Mouse (Mus musculus): ENCODE results near the gene Creb5.
A peak's percentile ranks its signal among the peaks of the same experiment; 100 is the strongest.

The Creb5 gene

DNA sequence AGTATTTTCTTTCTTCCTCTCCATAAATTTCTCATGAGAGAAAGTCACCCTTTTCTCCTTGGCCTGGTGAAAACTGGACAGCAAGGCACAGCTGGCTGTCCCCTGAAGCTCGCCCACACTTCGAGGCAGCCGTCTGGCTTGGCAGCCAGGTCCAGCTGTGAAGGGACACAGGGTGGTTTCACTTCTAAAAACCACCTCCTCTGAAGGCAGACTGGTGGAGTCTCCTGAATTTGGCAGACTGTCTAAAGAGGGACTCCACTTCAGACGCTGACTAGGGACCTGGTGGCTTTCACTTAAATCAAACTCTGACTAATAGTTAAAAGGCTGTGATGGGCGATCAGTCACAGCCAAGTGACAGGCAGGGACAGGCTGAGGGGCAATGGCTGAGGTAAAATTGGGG is 365.6 kb downstream of the Creb5 start:
- DNase-seq = no peak

DNA sequence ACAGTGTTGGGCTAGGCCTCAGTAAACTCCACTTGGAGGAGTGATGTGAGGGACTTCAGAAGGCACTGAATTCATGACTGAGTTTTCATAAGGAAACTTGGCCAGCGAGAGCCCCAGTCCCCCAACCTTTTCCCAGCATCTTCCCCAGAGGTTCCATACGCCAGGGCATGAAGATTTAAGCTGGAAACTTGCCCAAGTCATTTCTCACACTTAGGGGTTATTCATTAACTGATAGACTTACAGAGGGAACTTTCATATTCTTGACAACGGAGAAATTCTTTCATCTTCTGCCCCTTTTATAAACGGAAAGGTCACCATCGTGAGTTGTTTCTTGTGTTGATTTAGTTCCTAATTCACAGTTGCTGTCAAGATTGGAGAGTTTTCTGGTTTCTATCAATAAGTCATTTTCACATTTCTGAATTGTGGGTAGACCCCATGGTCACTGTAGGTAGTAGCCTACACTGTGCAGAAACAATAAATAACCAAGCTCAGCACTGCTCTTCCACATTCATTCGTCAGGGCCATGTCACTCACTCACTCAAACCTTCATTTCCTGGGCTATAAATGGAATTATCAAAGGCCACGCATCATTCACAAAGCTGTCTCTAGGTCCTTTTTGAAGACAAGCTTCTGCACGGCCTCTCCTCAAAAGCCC is 366.8 kb downstream of the Creb5 start:
- DNase-seq = no peak

DNA sequence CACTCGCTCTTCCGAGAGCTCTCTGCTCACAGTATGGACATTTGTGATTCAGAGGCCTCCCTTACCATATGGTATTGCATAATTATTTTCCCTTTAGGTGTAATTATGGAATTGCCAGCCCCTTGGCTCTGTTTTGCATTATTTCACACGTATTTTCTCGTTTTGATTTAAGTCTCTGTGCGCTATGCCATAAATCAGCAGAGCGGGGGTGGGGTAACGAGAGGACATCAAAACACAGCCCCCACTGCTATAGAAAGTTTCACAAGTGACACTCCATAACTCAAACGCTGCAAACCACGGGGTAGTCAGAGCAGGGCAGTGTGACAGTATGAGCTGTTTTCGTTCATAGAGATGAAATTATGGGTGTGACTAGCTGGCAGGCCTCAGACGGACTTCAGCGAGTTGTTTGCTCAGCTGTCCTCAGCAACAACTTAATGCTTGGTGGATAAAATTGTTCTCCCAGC is 367.3 kb downstream of the Creb5 start:
- DNase-seq = no peak

DNA sequence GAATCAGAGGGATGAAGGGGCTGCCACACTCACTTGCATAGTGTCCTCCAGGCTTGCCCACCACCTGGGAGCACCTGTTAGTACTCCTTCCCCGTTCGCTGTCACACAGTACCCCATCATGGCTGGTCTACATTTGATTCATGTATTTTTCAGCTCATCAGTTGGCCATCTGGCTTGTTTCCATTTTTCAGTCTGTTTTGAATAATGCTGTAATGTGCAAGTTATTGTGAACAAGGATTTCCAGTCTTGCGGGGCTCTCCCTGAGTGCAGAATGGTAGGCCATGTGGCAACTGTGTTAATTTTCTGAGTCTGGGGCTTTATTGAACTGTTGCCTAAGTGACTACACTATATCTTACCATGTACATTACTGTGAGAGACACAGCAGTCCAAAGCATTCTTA is 369.4 kb downstream of the Creb5 start:
- DNase-seq = no peak

DNA sequence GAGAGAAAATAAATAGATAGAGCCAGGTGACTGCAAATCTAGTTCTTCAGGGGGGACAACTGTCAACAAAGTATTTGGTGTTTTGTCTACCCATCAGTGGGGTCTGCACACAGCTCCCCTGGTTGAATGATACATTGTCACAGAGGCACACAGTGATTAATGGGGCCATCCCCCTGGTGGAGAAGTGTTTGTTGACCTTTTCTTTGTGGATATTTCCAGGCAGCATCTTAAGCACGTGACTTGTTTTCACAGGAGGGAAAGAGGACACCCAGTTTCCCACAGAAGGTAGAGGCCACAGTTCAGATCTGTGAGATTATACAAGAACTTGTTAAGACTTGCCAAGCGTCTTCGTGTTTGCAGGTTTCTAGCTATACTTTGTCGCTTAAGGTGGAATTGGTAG is 370.4 kb downstream of the Creb5 start:
- no peak for DNase-seq

DNA sequence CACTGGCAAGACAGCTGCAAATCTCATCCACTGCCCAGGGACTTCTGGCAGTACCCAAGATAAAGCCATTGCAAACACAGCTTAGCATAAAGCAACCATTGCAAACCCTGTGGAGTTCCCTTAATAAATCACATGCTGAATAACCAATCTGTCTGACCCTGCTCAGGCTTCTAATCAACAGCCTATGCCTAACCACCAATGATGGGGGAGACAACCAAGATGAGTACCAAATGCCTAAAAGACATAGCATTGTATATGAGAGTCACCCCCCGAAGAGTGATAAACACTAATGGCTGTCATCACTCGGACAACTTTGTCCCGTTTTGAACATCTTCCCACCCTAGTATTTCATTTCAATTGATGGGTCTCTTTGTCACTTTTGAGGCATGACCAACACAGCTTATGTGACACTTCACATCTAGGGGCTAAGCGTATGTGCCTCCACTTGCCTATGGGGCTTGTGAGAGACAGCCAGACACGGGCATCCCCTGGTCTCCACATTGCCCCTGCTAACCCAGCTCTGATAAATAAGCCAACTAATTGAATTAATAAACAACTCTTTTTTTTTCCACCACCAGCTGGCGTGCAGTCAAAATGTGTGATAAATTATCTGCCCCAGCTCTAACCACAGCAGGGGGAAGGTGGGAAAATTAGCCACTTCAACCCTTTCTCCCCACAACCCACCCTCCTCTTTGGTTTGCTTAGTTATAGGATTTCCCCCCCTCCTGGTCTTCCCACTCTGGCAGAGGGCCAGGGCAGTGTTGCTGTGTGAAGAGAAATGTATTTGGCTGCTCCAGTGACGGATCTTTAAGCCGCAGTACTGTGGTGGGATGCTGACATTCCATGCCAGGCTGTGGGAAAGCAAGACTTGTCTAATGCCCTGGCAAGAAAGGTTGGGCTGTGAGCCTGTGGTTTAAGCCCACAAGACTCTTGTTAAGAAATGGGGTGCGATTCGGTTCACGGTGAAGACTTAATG is 376.1 kb downstream of the Creb5 start:
- DNase-seq = no peak

DNA sequence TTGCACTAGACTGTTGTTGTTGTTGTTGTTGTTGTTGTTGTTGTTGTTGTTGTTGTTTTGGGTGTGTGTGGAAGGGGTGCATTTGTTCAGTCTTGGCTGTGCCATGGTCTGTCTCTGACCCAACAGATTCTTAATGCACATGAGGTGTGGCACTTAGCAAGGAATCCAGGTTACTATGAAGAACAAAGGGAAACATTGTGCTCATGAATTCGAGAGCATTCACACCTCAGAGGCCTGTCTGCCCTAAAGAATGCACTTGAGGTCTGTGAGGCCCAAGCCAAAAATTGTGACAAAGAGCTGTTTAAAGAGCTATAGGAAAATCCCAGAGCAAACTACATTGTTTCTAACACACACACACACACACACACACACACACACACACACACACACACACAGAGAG is 377.7 kb downstream of the Creb5 start:
- no peak for DNase-seq

DNA sequence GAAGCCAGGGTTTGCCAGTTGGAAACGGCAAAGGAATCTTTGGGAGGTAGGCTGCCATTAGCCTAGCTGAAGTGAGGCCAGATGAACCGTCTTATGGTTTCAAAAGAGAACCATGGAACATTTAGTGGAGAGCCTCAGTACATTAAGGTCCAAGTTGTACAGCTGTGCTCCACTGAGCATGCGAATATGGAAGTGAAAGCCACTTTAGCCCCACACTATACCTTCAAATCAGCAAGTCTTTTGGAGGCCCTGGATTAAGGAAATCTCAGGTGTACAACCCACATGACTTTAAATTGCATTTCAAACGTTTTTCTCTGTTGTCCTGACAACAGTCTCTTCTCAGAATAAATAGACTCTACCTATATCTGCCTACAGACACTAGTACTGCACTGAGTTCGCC is 379.4 kb downstream of the Creb5 start:
- no peak for DNase-seq

DNA sequence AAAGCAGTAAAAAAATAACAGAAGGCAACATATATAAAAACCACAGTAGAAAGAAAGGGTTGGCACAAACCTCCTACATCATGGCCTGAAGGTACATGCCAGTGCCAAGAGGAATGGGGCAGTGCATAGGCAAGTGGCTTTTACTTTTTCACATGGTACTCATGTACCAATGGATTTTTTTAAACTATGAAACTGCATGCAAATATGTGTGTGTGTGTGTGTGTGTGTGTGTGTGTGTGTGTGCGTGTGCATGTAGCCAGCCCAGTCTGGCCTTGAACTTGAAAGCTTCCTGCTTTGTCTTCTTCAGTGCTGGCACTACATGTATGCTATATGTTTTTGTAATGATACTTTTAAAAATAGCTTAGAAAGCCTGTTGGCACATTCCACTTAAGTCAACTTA is 391.2 kb downstream of the Creb5 start:
- DNase-seq = no peak

DNA sequence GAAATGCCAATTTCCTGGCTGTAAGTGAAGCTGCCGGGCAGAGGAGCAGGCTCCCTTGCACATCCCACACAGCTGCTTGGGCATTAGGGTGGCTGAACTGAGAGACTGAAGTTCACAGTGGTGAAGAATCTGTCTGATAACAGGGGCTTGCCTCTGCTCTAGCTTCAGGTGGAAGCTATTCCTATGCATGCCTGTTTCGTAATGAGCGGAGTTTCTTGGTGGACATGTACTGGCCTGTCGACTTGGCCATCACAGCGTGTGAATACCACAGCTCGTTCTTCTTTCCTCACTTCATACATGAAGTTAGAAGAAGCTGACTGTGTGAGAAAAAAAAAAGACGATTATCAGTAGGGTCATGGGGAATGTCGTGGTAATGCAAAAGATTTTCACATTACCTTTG is 393.0 kb downstream of the Creb5 start:
- no peak for DNase-seq

DNA sequence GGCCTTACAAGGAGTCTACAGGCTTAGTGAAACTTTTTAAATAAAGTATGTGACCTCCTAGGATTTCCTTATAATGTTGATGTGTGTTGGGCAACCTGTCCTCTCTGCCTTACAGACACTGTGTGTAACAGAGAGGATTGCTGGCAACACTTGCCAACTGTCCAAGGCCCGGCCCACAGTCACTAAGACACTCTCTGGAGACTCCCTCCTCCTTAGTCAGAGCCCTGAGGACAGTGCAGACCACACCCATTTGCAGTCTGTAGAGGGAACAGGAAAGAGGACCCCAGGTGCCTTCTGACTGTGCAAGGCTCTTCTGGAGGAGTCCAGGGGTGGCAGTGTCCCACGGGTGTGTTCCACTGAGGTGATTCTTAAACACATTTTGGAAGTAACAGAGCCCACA is 397.3 kb downstream of the Creb5 start:
- DNase-seq = no peak

DNA sequence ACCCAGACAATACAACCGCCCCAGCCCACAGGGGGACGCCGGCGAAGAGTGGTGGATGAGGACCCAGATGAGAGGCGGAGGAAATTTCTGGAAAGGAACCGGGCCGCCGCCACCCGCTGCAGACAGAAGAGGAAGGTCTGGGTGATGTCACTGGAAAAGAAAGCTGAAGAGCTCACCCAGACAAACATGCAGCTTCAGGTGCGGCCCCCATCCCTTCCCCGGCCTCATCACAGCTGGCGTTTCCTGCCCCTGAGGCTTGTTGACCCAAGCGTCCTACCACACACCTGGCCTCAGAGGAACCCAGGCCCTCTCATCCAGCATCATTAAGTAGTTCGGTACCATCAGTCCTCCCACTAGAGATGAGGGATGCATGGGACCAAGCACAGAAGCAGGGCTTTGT is 398.3 kb downstream of the Creb5 start:
- no peak for DNase-seq

DNA sequence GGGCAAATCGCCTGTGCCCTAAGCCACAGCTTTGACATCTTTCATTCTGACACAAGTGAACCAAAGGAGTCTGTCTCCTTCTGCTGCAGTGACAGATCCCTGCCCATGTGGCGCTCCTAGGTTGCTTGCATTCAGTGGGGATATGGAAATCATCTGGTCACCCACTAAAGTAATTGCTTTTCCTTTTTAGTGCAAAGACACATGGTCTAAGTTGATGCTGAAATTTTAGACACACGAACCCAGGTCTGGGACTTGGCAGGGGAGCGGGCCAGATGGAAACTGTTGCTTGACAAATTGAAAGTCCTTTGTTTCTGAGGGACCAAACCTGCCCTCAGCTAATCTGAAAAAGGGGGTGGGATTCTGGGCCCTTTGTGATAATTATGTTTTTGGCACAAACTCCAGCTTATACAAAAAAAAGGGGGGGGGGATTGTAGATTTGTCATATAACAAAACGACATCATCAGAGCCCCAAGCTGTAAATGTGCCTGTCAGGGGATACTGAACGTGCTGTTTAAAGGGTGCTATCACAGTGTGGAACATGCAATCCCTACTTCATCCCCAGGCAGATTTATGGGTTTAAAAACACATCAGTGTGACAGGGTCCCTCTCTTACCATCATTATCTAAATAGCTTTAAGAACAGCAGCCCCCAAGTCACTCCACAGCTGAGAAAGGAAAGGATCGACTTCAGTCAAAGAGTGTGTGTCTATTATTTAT is 401.9 kb downstream of the Creb5 start:
- DNase-seq = no peak

DNA sequence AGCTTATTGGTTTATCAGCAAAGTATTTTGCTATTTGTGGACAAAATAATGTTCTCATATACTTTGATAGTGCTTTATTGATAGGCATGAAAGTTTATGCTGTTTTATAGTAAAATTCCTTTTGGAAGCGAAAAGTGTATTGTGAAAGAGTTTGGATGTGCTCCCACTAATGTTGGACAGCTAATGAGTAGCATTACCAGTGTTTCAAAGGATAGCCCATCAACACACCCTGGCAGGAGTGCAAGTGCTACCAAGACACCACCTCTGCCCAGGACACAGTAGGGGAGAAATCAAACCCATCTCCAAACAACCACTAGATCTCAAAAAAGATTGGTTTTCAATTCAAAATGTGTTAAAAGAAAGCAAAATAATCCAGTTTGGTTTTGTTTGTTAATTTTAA is 403.9 kb downstream of the Creb5 start:
- no peak for DNase-seq

DNA sequence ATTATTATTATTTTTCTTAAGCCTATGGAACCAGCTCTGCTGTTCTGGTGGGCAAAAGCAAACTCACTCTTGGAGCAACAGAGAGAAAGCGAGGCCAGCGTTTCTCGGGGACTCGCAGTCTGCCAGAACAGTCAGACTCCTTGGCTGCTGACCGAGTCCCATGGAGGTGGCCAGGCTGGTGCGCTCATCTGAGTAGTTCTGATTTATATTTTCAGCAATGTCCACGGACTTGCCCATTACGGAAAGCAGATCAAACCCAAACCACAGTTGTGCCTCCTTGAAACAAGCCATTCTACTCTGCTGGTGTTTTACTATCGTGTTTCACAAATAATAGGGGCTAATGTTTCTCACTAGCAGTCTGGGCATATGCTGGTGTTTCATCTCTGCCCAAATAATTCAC is 408.1 kb downstream of the Creb5 start:
- DNase-seq = peak; percentile 63

DNA sequence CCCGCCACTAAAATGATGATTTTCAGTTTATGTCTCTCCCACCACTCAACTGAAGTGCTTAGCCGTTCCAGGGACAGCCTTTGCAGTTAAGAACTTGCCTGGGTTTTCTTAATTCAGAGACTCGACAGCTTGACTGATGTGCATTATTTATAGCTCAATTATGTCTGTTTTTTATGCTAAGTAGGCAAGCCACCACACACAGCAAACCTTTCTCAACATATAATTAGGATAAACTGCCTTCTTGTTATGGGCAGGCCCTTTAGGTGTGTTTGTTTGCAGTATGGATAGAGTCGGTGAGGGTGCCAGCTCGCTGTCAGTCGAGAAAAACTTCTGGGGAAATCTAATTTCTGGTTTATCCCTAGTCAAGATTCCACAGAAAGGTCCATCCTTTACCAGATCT is 409.4 kb downstream of the Creb5 start:
- DNase-seq = no peak

DNA sequence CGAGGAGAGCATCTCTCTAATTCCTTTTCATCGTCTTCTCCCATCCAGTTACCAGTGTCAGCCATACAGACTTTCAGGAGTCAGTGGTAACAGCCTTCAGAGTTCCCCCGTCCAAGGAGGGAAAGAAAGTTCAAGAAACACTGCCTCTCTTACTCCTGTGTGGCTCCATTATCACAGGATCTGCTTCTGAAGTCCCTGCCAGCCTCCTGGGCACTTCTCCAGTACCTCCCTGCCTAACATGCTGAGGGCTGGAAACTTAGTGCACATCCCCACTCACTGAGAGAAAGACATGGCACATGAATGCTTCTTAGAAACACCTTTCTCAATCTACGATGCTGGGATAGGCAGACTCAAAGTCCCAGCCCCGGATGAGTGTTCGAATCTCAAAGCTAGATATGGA is 409.9 kb downstream of the Creb5 start:
- no peak for DNase-seq

DNA sequence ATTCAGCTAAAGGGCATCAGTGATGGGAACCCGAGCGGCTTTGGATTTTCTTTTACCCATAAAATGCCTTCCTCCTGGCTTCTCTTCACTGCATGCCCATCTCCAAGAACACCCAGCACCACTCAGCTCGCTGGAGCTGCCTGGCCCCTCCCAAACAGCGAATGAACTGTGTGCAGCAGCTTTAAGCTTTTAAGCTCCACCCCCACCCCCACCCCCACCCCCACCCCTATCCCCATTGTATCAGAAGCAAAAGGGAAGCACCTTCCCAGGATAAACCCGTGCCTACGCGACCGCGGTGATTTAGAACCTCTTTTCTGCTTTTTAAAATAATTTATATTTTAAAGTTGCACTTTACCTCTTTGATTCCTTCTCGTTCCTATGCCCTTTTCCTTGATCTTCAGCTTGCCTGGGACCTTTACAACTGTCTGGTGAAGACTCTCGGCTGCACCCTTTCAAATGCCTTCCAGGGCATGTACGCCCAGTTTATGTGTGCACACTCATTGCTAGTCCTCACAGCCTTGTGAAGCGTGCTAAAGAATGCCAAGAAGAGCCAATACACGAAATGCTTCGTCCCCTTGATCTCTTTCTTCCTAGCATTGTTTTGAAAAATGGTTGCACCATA is 411.2 kb downstream of the Creb5 start:
- DNase-seq = no peak

DNA sequence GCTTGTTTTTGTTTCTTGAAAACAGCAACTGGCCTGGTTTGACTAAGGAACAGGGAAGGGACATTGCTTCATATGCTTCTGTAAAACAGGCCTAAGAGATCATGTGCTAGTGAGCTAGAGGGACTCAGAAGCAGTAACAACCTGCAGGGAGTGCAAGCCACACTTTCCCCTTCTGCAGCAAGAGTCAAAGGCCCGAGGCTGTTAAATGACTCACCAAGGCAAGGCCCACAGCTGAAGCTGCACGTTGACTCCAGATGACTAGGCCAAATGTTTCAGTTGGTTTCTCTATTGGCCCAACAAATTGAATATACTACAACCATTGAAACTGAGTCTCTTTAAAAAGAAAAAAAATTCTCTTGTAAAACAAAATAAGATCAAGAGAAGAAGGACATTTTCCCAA is 417.4 kb downstream of the Creb5 start:
- DNase-seq = no peak

DNA sequence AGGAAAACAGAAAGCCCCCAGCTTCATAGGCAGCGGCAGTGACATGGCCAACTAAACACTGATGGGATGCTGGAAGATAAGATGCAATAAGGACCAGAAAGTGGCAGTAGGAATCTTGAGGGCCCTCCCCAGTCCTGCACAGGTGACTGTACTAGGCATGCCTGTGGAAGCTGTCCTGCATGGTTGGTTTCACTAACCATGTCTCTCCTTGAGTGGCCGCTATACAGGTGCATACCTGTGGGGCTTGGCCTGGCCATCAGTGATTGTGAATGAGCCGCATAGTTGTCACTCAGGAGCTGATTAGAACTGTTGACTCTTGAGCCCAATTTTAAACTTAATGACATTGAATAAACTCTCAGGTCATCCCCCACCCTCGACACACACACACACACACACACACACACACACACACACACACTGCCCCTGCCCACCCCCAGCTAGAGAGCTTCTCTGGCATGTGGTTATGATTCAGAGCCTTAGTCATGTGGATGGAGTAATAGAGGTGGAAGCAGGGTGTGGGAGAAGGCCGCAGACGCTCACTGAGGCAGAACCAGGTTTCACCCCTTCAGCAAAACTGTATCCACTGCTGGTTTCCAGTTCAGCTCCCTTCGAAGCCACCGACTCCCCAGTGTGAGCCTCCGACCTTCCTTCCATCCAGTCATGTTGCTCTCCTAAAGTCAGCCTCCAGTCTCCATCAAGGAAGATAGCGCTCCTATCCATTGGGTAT is 419.7 kb downstream of the Creb5 start:
- no peak for DNase-seq

DNA sequence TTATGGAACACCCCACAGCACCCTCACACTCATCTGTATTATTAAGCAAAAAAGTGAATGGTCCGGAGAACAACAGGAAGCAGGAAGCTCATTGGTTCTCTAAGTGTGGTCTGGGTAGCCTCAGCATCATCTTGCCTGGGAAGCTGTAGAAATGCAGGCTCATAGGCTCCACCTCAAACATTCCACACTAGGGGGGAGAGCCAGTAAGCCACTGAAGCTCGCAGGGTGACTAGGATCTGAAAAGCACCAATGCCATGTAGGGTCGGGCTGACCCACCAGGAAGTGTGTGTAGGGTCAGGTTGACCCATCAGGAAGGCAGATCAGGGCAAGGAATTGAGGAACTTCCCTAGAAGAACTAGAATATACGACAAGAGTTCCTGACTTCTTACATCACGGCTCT is 420.7 kb downstream of the Creb5 start:
- DNase-seq = no peak

DNA sequence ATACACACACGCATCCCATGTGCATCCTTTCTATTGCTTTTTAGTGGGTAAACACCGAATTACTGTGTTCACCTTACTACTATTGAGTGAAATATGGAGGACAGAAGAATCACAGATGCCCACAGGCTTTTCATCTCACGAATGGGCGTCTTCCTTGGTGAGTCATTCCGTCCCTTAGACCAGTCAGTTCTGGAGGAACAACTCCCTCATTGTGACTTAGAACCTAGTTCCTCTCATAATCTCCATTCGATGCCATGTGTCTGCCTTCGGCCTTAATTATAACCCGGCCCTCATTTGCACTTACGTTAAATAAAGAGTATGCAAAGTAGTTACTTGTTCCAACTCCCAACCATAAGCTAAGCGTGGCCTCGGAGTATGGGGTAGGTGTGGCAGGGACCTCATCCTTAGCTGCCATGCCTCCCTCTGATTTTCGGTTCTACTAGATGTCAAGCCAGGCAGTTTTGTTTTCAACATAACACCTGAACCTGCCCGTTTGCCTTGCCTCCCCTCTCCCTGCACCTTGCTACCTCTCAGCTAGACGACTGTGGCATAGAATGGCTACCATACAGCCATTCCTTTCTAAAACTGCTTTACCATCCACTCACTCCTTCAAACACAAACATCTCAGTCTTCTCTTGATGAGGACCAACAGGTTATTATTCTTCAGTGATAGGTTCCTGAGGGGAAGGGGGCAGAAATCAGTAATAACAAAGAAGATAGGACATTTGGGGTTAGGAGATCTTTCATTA is 422.8 kb downstream of the Creb5 start:
- DNase-seq = no peak
